Mouse (Mus musculus): ENCODE results near the gene Smoc2. TPM values are rescaled to one million over a fixed set of nuclear protein-coding genes. Genes with fewer than 3 reads are reported as not detected.
A peak's percentile ranks its signal among the peaks of the same experiment; 100 is the strongest.

Smoc2 gene
- polyA plus RNA-seq, 1 experiment from 2014 or later, result 6.3 TPM

DNA sequence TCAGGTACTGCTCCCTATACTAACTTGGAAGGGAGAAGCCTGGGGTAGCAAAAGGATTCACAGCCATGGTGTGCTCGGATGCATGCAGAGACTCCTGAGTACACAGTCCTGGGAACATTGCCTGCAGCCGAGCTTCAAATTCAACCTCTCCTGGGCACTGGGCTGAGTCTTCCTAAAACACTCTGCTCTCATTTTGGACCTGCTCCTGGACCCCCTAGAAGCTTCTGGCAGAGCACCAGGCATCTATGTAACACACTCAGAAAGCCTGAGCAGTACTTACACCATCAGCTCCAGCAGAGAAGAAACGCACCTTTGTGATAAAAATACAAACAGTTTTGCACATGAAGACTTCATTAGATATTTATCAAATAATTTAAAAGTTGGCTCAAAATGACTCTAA, 18.3 kb upstream of the Smoc2 start:
- no peak overlapping the region for H3K9ac ChIP-seq (replicated peaks; ENCODE audit: low read depth, low read length)
- WGBS, result 88% methylated on average over 3 of the region's 3 CpGs
- no peaks in the 10 kb centered on the region for H3K4me1 ChIP-seq (ENCODE audit: control insufficient read depth, insufficient read depth, low read length)
- no peak for ATAC-seq (ENCODE audit: low read depth)
- no peak overlapping the region for H3K4me3 ChIP-seq (ENCODE audit: low read depth, low read length)
- H3K27me3 ChIP-seq (ENCODE audit: control insufficient read depth, insufficient read depth, low read length), result no peaks in the 10 kb centered on the region
- H3K4me2 ChIP-seq (ENCODE audit: low read depth, low read length), result no peak overlapping the region
- no peaks in the 10 kb centered on the region for H3K36me3 ChIP-seq (ENCODE audit: control insufficient read depth, insufficient read depth, low read length)
- H3K9me3 ChIP-seq (ENCODE audit: control insufficient read depth, low read length), result no peaks in the 10 kb centered on the region
- no peak overlapping the region for H3K27ac ChIP-seq (ENCODE audit: low read depth, low read length)

DNA sequence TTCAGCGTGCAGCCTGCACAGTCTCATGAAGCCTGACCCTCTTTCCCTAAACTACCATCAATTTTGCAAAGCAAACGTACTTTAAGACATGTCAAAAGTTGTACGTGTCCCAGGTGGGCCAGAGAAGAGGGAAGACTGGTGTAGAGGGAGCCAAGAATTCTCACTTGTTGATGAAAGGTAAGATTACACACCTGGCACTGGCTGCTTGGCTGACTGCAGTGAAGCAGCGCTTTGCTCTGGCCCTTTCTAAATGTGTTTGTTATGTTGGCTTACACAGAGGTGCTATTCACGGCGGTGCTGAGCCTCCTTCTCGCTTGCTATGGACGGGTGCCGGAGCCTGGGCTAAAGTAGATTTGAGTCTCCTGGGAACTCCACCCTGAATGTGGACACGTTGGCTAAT, 17.1 kb upstream of the Smoc2 start:
- H3K4me2 ChIP-seq (ENCODE audit: low read depth, low read length), result no peak overlapping the region
- no peak for ATAC-seq (ENCODE audit: low read depth)
- H3K27me3 ChIP-seq (ENCODE audit: control insufficient read depth, insufficient read depth, low read length), result no peaks in the 10 kb centered on the region
- no peak overlapping the region for H3K9ac ChIP-seq (replicated peaks; ENCODE audit: low read depth, low read length)
- no peaks in the 10 kb centered on the region for H3K36me3 ChIP-seq (ENCODE audit: control insufficient read depth, insufficient read depth, low read length)
- no peaks in the 10 kb centered on the region for H3K4me1 ChIP-seq (ENCODE audit: control insufficient read depth, insufficient read depth, low read length)
- WGBS, result 89% methylated on average over 10 of the region's 10 CpGs
- no peaks in the 10 kb centered on the region for H3K9me3 ChIP-seq (ENCODE audit: control insufficient read depth, low read length)
- H3K27ac ChIP-seq (ENCODE audit: low read depth, low read length), result no peak overlapping the region
- no peak overlapping the region for H3K4me3 ChIP-seq (ENCODE audit: low read depth, low read length)

DNA sequence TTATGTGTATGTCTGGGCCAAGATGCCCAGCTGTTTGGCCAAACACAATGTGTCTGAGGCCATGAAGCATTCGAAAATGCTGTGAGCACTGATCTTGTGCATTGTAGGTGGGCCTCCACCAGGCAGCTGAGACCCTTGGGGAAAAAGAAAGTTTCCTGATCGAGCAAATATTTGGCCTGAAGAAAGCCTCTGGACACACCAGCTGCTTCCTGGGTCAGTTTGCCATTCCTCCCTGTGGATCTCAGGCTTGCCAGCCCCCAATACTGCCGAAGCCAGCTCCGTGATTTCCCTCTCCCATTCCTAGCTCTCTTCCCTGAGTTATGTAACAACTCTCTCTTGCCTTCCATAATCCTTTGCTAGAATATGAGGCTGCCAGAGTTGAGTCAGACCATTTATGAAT, 11.3 kb upstream of the Smoc2 start:
- Histone ChIP-seq H3K9me3 (ENCODE audit: control insufficient read depth, low read length) (no peaks in the 10 kb centered on the region), H3K4me2 (ENCODE audit: low read depth, low read length) (no peak overlapping the region), H3K27ac (ENCODE audit: low read depth, low read length) (no peak overlapping the region), H3K27me3 (ENCODE audit: control insufficient read depth, insufficient read depth, low read length) (no peaks in the 10 kb centered on the region), H3K4me1 (ENCODE audit: control insufficient read depth, insufficient read depth, low read length) (no peaks in the 10 kb centered on the region), H3K9ac (replicated peaks; ENCODE audit: low read depth, low read length) (no peak overlapping the region), H3K4me3 (ENCODE audit: low read depth, low read length) (no peak overlapping the region), H3K36me3 (ENCODE audit: control insufficient read depth, insufficient read depth, low read length) (no peaks in the 10 kb centered on the region)
- WGBS, result 76% methylated on average over 4 of the region's 4 CpGs
- ATAC-seq (ENCODE audit: low read depth), result no peak

DNA sequence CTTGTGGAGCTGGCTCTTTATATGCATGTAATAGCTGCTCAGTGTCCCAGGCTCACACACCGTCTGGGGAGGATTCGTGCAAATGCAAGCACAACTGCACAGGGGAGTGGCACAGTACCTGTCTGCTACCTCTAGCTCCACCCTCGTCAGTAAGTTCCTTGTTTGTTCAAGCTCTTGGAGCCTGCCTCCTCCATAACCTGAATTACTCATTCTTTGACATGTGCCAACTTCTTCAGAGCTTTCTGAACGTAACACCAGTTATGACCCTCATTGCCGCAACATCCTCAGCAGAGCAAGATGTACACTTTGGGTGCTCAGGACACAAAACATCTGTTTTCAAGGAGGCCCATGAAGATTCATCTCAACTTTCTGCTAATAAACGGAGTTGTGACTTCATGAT, 5.9 kb upstream of the Smoc2 start:
- WGBS, result 88% methylated on average over 6 of the region's 6 CpGs
- no peaks in the 10 kb centered on the region for H3K4me1 ChIP-seq (ENCODE audit: control insufficient read depth, insufficient read depth, low read length)
- no peaks in the 10 kb centered on the region for H3K36me3 ChIP-seq (ENCODE audit: control insufficient read depth, insufficient read depth, low read length)
- H3K9me3 ChIP-seq (ENCODE audit: control insufficient read depth, low read length), result no peaks in the 10 kb centered on the region
- H3K9ac ChIP-seq (replicated peaks; ENCODE audit: low read depth, low read length), result no peak overlapping the region
- no peak overlapping the region for H3K27ac ChIP-seq (ENCODE audit: low read depth, low read length)
- no peak for ATAC-seq (ENCODE audit: low read depth)
- H3K27me3 ChIP-seq (ENCODE audit: control insufficient read depth, insufficient read depth, low read length), result peaks cover 6% of the 10 kb centered on the region
- no peak overlapping the region for H3K4me3 ChIP-seq (ENCODE audit: low read depth, low read length)
- no peak overlapping the region for H3K4me2 ChIP-seq (ENCODE audit: low read depth, low read length)

DNA sequence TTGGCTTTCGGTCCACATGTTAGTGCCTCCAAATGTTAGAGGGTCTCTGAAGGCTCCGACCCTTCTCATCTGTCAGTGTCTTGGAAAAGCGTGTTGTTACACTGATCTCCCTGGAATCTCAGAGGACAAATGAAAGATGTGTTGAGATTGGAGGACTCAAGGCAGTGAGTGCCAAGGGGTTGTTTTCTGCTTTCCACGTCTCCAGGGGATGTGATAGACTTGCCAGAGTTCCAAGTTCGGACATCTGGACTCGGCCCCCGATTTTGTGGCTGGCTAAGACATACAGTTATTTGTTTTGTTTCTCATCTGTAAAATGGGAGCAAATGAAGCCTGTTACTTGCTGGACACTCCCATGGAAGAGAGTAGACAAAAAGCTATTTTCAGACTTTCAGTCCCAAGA, 2.0 kb upstream of the Smoc2 start:
- no peak overlapping the region for H3K9ac ChIP-seq (replicated peaks; ENCODE audit: low read depth, low read length)
- no peak overlapping the region for H3K27ac ChIP-seq (ENCODE audit: low read depth, low read length)
- no peak for ATAC-seq (ENCODE audit: low read depth)
- H3K4me3 ChIP-seq (ENCODE audit: low read depth, low read length), result no peak overlapping the region
- peaks cover 35% of the 10 kb centered on the region for H3K27me3 ChIP-seq (ENCODE audit: control insufficient read depth, insufficient read depth, low read length)
- no peaks in the 10 kb centered on the region for H3K4me1 ChIP-seq (ENCODE audit: control insufficient read depth, insufficient read depth, low read length)
- no peak overlapping the region for H3K4me2 ChIP-seq (ENCODE audit: low read depth, low read length)
- H3K9me3 ChIP-seq (ENCODE audit: control insufficient read depth, low read length), result no peaks in the 10 kb centered on the region
- H3K36me3 ChIP-seq (ENCODE audit: control insufficient read depth, insufficient read depth, low read length), result no peaks in the 10 kb centered on the region
- WGBS, result 89% methylated on average over 7 of the region's 7 CpGs

DNA sequence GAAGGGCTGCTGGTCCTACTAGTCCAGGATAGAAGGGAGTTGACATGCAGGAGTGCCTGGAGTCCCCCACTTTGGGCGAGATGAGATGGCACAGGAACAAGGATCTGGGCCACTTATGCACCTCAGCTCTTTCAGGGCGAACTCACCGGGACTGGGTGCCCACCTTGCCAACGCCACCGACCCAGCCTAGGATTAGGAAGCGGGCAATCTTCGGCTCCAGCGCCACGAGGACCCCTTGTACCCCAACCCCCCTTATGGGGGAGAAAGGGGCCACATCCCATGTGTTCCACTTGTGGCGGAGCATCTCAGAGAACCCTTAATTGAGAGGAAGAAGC, 627 bp downstream of the Smoc2 start:
- Histone ChIP-seq H3K4me1 (ENCODE audit: control insufficient read depth, insufficient read depth, low read length) (no peaks in the 10 kb centered on the region), H3K9me3 (ENCODE audit: control insufficient read depth, low read length) (no peaks in the 10 kb centered on the region), H3K9ac (replicated peaks; ENCODE audit: low read depth, low read length) (0 out of 2 replicates have a peak overlapping the region, but pooled peaks have one; percentile 32), H3K4me2 (ENCODE audit: low read depth, low read length) (peak overlapping the region; percentile 79), H3K4me3 (ENCODE audit: low read depth, low read length) (peak overlapping the region; percentile 43), H3K27ac (ENCODE audit: low read depth, low read length) (no peak overlapping the region), H3K36me3 (ENCODE audit: control insufficient read depth, insufficient read depth, low read length) (no peaks in the 10 kb centered on the region), H3K27me3 (ENCODE audit: control insufficient read depth, insufficient read depth, low read length) (peaks cover 35% of the 10 kb centered on the region)
- 0 out of 2 replicates have a peak, but pooled peaks have one; percentile 7 for ATAC-seq (ENCODE audit: low read depth)
- WGBS, result 2% methylated on average over 10 of the region's 10 CpGs

DNA sequence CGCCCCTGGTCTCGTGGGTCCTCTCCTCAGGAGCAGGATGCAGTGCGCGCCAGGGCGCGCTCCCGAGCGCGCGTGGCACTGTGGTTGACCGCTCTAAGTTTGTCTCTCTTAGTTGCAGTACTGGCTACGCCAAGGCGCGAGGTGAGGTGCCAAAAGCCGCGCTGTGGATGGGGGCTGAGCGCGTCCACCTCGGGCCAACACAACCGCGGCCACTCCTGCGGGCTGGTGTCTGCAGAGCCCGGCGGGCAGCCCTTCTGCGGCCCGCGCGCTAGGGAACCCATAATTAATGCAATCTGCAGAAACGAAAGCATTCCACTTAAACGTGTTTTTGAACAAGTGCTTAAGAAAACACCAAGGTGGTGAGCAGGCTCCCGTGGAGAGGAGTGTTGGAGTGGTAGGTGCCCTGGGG, 1.1 kb downstream of the Smoc2 start:
- Histone ChIP-seq H3K36me3 (ENCODE audit: control insufficient read depth, insufficient read depth, low read length) (no peaks in the 10 kb centered on the region), H3K4me3 (ENCODE audit: low read depth, low read length) (peak overlapping the region; percentile 43), H3K9me3 (ENCODE audit: control insufficient read depth, low read length) (no peaks in the 10 kb centered on the region), H3K9ac (replicated peaks; ENCODE audit: low read depth, low read length) (0 out of 2 replicates have a peak overlapping the region, but pooled peaks have one; percentile 21), H3K27ac (ENCODE audit: low read depth, low read length) (no peak overlapping the region), H3K4me2 (ENCODE audit: low read depth, low read length) (peak overlapping the region; percentile 79), H3K4me1 (ENCODE audit: control insufficient read depth, insufficient read depth, low read length) (no peaks in the 10 kb centered on the region), H3K27me3 (ENCODE audit: control insufficient read depth, insufficient read depth, low read length) (peaks cover 35% of the 10 kb centered on the region)
- under 1% methylated on average over 31 of the region's 31 CpGs for WGBS
- ATAC-seq (ENCODE audit: low read depth), result no peak; the same call in 1 of the 2 replicates

DNA sequence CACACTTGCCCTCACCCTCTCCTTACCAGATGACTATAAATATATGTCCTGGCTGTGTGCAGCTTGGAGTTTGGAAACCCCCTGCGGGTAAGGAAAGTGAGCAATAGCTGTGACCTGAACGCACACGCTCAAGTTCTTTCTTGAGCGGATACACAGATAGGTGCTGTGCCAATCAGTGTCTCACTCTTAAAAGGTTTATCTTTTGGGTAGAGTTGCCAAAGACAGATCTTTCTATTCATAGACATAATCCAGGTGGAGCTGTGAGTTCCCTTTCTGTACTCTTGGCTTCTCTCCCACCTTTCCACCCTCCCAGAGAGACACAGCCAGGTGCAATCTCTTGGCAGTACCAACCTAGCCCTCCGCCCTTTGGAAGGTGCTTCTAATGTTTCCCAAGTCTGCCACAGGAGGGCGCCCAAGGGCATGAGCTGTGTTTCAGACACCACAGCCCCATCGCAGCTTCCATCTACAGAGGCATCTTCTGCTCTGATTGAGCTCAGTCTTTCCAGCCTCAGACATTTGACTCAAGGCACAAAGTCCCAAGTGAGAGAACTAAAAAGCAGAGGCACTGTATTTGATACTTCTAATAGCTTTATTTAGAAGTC, 8.8 kb downstream of the Smoc2 start:
- 44% methylated on average over 7 of the region's 7 CpGs for WGBS
- no peaks in the 10 kb centered on the region for H3K36me3 ChIP-seq (ENCODE audit: control insufficient read depth, insufficient read depth, low read length)
- H3K4me2 ChIP-seq (ENCODE audit: low read depth, low read length), result no peak overlapping the region
- no peaks in the 10 kb centered on the region for H3K4me1 ChIP-seq (ENCODE audit: control insufficient read depth, insufficient read depth, low read length)
- H3K4me3 ChIP-seq (ENCODE audit: low read depth, low read length), result no peak overlapping the region
- no peak overlapping the region for H3K27ac ChIP-seq (ENCODE audit: low read depth, low read length)
- no peaks in the 10 kb centered on the region for H3K9me3 ChIP-seq (ENCODE audit: control insufficient read depth, low read length)
- no peak overlapping the region for H3K9ac ChIP-seq (replicated peaks; ENCODE audit: low read depth, low read length)
- ATAC-seq (ENCODE audit: low read depth), result peak; percentile 85
- no peaks in the 10 kb centered on the region for H3K27me3 ChIP-seq (ENCODE audit: control insufficient read depth, insufficient read depth, low read length)

DNA sequence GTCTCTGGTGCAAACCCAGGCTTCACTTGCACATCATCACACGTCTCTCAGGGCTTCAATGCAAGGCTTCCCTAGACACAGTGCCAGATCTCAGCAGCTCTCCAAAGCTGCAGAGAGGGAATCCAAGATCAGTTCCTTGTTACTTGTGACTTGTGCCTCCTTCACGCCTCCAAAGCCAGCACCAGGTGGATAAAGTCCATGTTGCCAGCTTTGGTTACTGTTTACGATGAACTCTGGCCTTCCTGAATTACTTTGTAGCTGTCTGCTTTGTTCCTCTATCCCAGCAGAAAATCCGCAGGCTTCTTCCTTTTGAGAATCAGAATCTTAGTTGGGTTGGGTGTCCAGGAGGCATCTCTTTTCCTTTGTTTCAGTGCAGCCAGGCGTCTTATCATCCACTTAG, 14.3 kb downstream of the Smoc2 start:
- no peaks in the 10 kb centered on the region for H3K27me3 ChIP-seq (ENCODE audit: control insufficient read depth, insufficient read depth, low read length)
- H3K36me3 ChIP-seq (ENCODE audit: control insufficient read depth, insufficient read depth, low read length), result no peaks in the 10 kb centered on the region
- no peaks in the 10 kb centered on the region for H3K9me3 ChIP-seq (ENCODE audit: control insufficient read depth, low read length)
- H3K27ac ChIP-seq (ENCODE audit: low read depth, low read length), result no peak overlapping the region
- no peak overlapping the region for H3K4me3 ChIP-seq (ENCODE audit: low read depth, low read length)
- no peaks in the 10 kb centered on the region for H3K4me1 ChIP-seq (ENCODE audit: control insufficient read depth, insufficient read depth, low read length)
- no peak for ATAC-seq (ENCODE audit: low read depth)
- 74% methylated on average over 5 of the region's 5 CpGs for WGBS
- H3K9ac ChIP-seq (replicated peaks; ENCODE audit: low read depth, low read length), result no peak overlapping the region
- no peak overlapping the region for H3K4me2 ChIP-seq (ENCODE audit: low read depth, low read length)
